Mouse (Mus musculus): ENCODE results near the gene Gpr68. TPM values are rescaled to one million over a fixed set of nuclear protein-coding genes. Genes with fewer than 3 reads are reported as not detected.

The Gpr68 gene
- total and polyA plus RNA-seq, 2 experiments from 2014 or later, result 6.0 to 29.5 TPM

GRCm38 (mm10) chr12:100867097-100867496 lies 40.9 kb downstream of the Gpr68 start:
- no peak overlapping the region for H3K27ac ChIP-seq
- H3K4me1 ChIP-seq (ENCODE audit: insufficient read depth, low read length), result 0 out of 2 replicates have a peak, but pooled peaks cover 3% of the 10 kb centered on the region
- ATAC-seq (no peak; the same call in 1 of the 2 replicates), DNase-seq (ENCODE audit: low spot score) (peak; percentile 35)
- WGBS, result 60% methylated on average over 8 of the region's 8 CpGs
- no peak overlapping the region for H3K4me2 ChIP-seq (ENCODE audit: low read depth, low read length)
- TF ChIP-seq CTCF (IDR thresholded peaks at IDR 0.05; ENCODE audit: low read depth), result no peak
- H3K36me3 ChIP-seq (ENCODE audit: insufficient read depth, low read length), result no peaks in the 10 kb centered on the region
- no peaks in the 10 kb centered on the region for H3K27me3 ChIP-seq (ENCODE audit: insufficient read depth, low read length)
- H3K9me3 ChIP-seq (ENCODE audit: low read length), result no peaks in the 10 kb centered on the region
- H3K9ac ChIP-seq (replicated peaks; ENCODE audit: low read length), result no peak overlapping the region
- no peak overlapping the region for H3K4me3 ChIP-seq (ENCODE audit: low read length)

GRCm38 (mm10) chr12:100865509-100866078 lies 42.4 kb downstream of the Gpr68 start:
- H3K9ac ChIP-seq (replicated peaks; ENCODE audit: low read length), result no peak overlapping the region
- no peaks in the 10 kb centered on the region for H3K9me3 ChIP-seq (ENCODE audit: low read length)
- 48% methylated on average over 11 of the region's 11 CpGs for WGBS
- H3K4me2 ChIP-seq (ENCODE audit: low read depth, low read length), result no peak overlapping the region
- no peak overlapping the region for H3K4me3 ChIP-seq (ENCODE audit: low read length)
- DNase-seq (ENCODE audit: low spot score) (peak; percentile 38), ATAC-seq (peak; percentile 43)
- no peaks in the 10 kb centered on the region for H3K36me3 ChIP-seq (ENCODE audit: insufficient read depth, low read length)
- no peaks in the 10 kb centered on the region for H3K27me3 ChIP-seq (ENCODE audit: insufficient read depth, low read length)
- no peak overlapping the region for H3K27ac ChIP-seq
- H3K4me1 ChIP-seq (ENCODE audit: insufficient read depth, low read length), result 0 out of 2 replicates have a peak, but pooled peaks cover 3% of the 10 kb centered on the region
- no peak for TF ChIP-seq CTCF (IDR thresholded peaks at IDR 0.05; ENCODE audit: low read depth)

DNA sequence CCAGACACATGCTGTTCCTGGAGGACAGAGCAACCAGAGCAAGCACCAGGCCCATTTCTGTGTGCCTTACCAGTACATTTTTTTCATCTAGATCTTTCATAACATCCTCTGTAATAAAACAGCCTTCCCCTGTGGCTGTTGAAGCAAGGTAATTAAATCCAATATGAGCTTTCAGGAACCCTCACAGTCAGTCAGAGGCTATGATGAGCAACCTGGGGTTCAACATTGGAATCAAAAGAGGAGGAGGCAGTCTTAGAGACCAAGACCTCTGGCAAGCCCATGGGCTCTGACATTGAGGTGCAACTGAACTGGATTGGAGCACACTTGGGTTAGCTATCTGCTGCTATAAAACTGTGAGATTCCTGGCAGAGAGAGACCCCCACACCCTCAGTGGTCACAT lies 42.9 kb downstream of the Gpr68 start:
- Histone ChIP-seq H3K9ac (replicated peaks; ENCODE audit: low read length) (no peak overlapping the region), H3K4me3 (ENCODE audit: low read length) (no peak overlapping the region), H3K27ac (no peak overlapping the region), H3K36me3 (ENCODE audit: insufficient read depth, low read length) (no peaks in the 10 kb centered on the region), H3K27me3 (ENCODE audit: insufficient read depth, low read length) (no peaks in the 10 kb centered on the region), H3K9me3 (ENCODE audit: low read length) (no peaks in the 10 kb centered on the region), H3K4me1 (ENCODE audit: insufficient read depth, low read length) (0 out of 2 replicates have a peak, but pooled peaks cover 3% of the 10 kb centered on the region), H3K4me2 (ENCODE audit: low read depth, low read length) (no peak overlapping the region)
- peak; percentile 15; the same call in 1 of the 2 replicates for ATAC-seq
- TF ChIP-seq CTCF (IDR thresholded peaks at IDR 0.05; ENCODE audit: low read depth), result no peak
- DNase-seq (ENCODE audit: low spot score), result no peak

- Histone ChIP-seq H3K27me3 (ENCODE audit: insufficient read depth, low read length) (no peaks in the 10 kb centered on the region), H3K4me3 (ENCODE audit: low read length) (no peak overlapping the region), H3K36me3 (ENCODE audit: insufficient read depth, low read length) (no peaks in the 10 kb centered on the region), H3K9ac (replicated peaks; ENCODE audit: low read length) (no peak overlapping the region), H3K9me3 (ENCODE audit: low read length) (no peaks in the 10 kb centered on the region), H3K4me1 (ENCODE audit: insufficient read depth, low read length) (0 out of 2 replicates have a peak, but pooled peaks cover 3% of the 10 kb centered on the region), H3K4me2 (ENCODE audit: low read depth, low read length) (no peak overlapping the region), H3K27ac (no peak overlapping the region)
- no peak for TF ChIP-seq CTCF (IDR thresholded peaks at IDR 0.05; ENCODE audit: low read depth)
- DNase-seq (ENCODE audit: low spot score) (no peak), ATAC-seq (no peak)
- WGBS, result 82% methylated on average over 3 of the region's 3 CpGs
These were observed 45.0 kb downstream of the Gpr68 start for GRCm38 (mm10) chr12:100862856-100863446.

DNA sequence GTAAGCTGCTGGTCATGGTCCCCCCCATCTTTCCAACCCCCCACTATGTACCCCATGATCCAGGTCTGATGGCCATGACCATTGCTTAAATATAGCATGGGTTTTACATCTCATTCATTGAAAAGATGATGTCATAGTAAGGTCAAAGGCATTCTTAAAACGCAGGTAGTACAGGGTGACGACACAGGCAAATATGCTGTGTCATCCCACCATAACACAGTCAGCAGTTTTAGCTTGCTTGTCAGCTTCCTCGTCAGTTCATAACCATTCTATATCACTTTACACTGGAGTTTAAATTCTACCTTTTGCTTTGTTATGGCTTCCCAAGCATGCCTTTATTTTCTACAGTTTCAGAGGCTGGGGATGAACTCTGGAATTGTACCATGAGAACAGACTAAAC lies 45.7 kb downstream of the Gpr68 start:
- H3K9ac ChIP-seq (replicated peaks; ENCODE audit: low read length), result no peak overlapping the region
- H3K27me3 ChIP-seq (ENCODE audit: insufficient read depth, low read length), result no peaks in the 10 kb centered on the region
- H3K27ac ChIP-seq, result no peak overlapping the region
- no peak overlapping the region for H3K4me3 ChIP-seq (ENCODE audit: low read length)
- no peaks in the 10 kb centered on the region for H3K9me3 ChIP-seq (ENCODE audit: low read length)
- TF ChIP-seq CTCF (IDR thresholded peaks at IDR 0.05; ENCODE audit: low read depth), result no peak
- 92% methylated on average over 3 of the region's 3 CpGs for WGBS
- H3K4me1 ChIP-seq (ENCODE audit: insufficient read depth, low read length), result 0 out of 2 replicates have a peak, but pooled peaks cover 3% of the 10 kb centered on the region
- H3K4me2 ChIP-seq (ENCODE audit: low read depth, low read length), result no peak overlapping the region
- no peak for ATAC-seq
- no peaks in the 10 kb centered on the region for H3K36me3 ChIP-seq (ENCODE audit: insufficient read depth, low read length)
- no peak for DNase-seq (ENCODE audit: low spot score)

- Histone ChIP-seq H3K9me3 (ENCODE audit: low read length) (no peaks in the 10 kb centered on the region), H3K36me3 (ENCODE audit: insufficient read depth, low read length) (no peaks in the 10 kb centered on the region), H3K4me3 (ENCODE audit: low read length) (no peak overlapping the region), H3K4me2 (ENCODE audit: low read depth, low read length) (no peak overlapping the region), H3K27ac (no peak overlapping the region), H3K27me3 (ENCODE audit: insufficient read depth, low read length) (no peaks in the 10 kb centered on the region), H3K4me1 (ENCODE audit: insufficient read depth, low read length) (no peaks in the 10 kb centered on the region), H3K9ac (replicated peaks; ENCODE audit: low read length) (no peak overlapping the region)
- ATAC-seq (no peak), DNase-seq (ENCODE audit: low spot score) (no peak)
- 76% methylated on average over 7 of the region's 7 CpGs for WGBS
- TF ChIP-seq CTCF (IDR thresholded peaks at IDR 0.05; ENCODE audit: low read depth), result no peak
These were observed 50.2 kb downstream of the Gpr68 start for GRCm38 (mm10) chr12:100857791-100858190.

DNA sequence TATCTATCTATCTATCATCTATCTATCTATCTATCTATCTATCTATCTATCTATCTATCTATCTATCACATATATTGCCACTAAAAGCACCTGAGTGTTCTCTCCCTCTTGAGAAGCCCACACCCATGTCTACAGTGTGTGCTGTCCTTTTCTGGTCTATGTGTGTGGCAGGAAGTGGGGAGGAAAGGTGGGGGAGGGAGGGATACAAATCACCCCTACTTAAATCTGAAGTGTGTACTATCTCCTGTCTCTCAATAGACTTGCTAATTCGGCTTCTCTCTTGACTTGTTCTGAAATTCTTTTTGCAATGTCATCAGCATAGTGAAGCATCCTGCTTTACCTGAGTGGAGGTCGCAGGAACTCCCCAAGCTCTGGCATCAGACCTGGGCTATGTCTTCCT lies 51.7 kb downstream of the Gpr68 start:
- Histone ChIP-seq H3K9ac (replicated peaks; ENCODE audit: low read length) (no peak overlapping the region), H3K27ac (no peak overlapping the region), H3K4me3 (ENCODE audit: low read length) (no peak overlapping the region), H3K27me3 (ENCODE audit: insufficient read depth, low read length) (no peaks in the 10 kb centered on the region), H3K4me2 (ENCODE audit: low read depth, low read length) (no peak overlapping the region), H3K36me3 (ENCODE audit: insufficient read depth, low read length) (no peaks in the 10 kb centered on the region), H3K4me1 (ENCODE audit: insufficient read depth, low read length) (no peaks in the 10 kb centered on the region), H3K9me3 (ENCODE audit: low read length) (no peaks in the 10 kb centered on the region)
- no peak for ATAC-seq
- 83% methylated on average over 2 of the region's 2 CpGs for WGBS
- no peak for DNase-seq (ENCODE audit: low spot score)
- no peak for TF ChIP-seq CTCF (IDR thresholded peaks at IDR 0.05; ENCODE audit: low read depth)
